Mouse (Mus musculus) forebrain, embryonic 10.5 days (tissue): ENCODE data around the gene Aagab. TPM values are rescaled to one million over a fixed set of nuclear protein-coding genes. Genes with fewer than 3 reads are reported as not detected.

Source experiments
- DNase-seq: peaks from one replicate; pipeline ENCODE4 v3.0.0-alpha.2; 2017; ENCODE audit warnings: low spot score; ENCODE audit errors: extremely low spot score
- H3K27ac ChIP-seq: fragments of 300-500 bp; sonication (generic); 2 replicates; pipeline ENCODE4 v1.5.1; 2016; ENCODE audit warnings: mild to moderate bottlenecking
- H3K27me3 ChIP-seq: fragments of 300-500 bp; sonication (generic); 2 replicates; pipeline ENCODE4 v1.6.1; 2016; ENCODE audit warnings: mild to moderate bottlenecking; ENCODE audit not compliant: poor library complexity, severe bottlenecking
- H3K36me3 ChIP-seq: fragments of 300-500 bp; sonication (generic); replicated peaks from 2 replicates; pipeline ENCODE4 v1.6.1; 2016; ENCODE audit warnings: mild to moderate bottlenecking, moderate library complexity
- H3K4me1 ChIP-seq: fragments of 300-500 bp; sonication (generic); 2 replicates; pipeline ENCODE4 v1.6.1; 2016
- H3K4me3 ChIP-seq: fragments of 300-500 bp; sonication (generic); 2 replicates; pipeline ENCODE4 v1.5.1; 2016; ENCODE audit warnings: mild to moderate bottlenecking, moderate library complexity
- H3K9me3 ChIP-seq: fragments of 300-500 bp; sonication (generic); 2 replicates; pipeline ENCODE4 v1.6.1; 2016; ENCODE audit warnings: mild to moderate bottlenecking, moderate library complexity
- WGBS: fragments of 180-500 bp; shearing (Covaris S2); methylation state at CpG from one replicate; pipeline ENCODE4 v1.1.7; 2016; 5-methylcytosine and 5-hydroxymethylcytosine counted together
- polyA plus RNA-seq: library from polyadenylated mRNA; unstranded; fragments of >200 nt; fragmentation: Nextera tagmentation; extraction: Ambion mirVana; gene quantifications from 2 replicates; pipeline ENCODE4 v1.2.1, GENCODE M21; 2016

Aagab gene
- polyA plus RNA-seq, 1 experiment from 2014 or later: 53.9 TPM

DNA sequence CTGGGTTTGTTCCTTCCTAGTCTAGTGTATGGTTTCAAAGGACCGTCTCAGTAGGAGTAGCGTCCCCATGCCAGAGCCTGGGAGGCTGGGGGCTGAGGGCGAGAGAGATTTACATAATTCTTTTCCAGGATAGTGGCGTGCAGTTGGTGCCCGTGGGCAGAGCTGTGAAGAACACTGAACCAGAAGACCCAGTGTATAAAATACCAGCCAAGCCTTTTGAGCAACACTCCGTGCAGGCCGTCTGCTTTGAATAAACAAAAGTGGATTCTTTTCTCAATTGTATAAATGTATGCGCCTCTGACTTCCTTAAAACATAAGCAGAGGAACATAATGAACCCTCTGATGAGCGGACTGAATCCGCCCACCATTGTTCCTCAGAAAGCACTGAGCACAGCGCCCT, 30.5 kb downstream of the Aagab start:
- H3K4me1 ChIP-seq: peaks cover 28% of the 10 kb centered on the region
- WGBS: 56% methylated on average over 11 of the region's 11 CpGs
- H3K27me3 ChIP-seq: no peaks in the 10 kb centered on the region
- peaks cover 64% of the 10 kb centered on the region for H3K36me3 ChIP-seq
- H3K4me3 ChIP-seq: no peak overlapping the region
- H3K9me3 ChIP-seq: no peaks in the 10 kb centered on the region
- no peak for DNase-seq
- H3K27ac ChIP-seq: peak overlapping the region; percentile 44; the same call in 1 of the 2 replicates

DNA sequence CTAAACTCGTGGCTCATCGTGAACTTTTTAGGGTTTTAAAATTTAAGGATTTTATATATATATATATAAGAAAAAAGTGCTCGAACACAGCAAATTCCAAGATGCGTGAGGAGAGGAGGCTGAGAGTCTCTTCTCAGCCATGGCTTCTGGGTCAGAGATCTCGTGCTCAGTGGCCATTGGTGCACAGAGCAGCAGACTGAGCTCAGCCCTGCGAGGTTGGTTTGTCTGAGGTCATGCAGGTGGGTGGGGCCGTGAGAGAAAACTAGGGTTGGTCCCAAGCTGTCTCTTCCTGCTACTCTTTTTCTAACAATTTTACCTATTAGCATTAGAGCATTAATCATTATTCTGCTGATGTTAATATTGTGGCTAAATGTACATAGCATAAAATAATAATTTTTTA, 30.9 kb downstream of the Aagab start:
- no peaks in the 10 kb centered on the region for H3K27me3 ChIP-seq
- H3K27ac ChIP-seq: no peak overlapping the region
- peaks cover 64% of the 10 kb centered on the region for H3K36me3 ChIP-seq
- WGBS: 76% methylated on average over 7 of the region's 7 CpGs
- peaks cover 28% of the 10 kb centered on the region for H3K4me1 ChIP-seq
- no peaks in the 10 kb centered on the region for H3K9me3 ChIP-seq
- no peak overlapping the region for H3K4me3 ChIP-seq
- no peak for DNase-seq

DNA sequence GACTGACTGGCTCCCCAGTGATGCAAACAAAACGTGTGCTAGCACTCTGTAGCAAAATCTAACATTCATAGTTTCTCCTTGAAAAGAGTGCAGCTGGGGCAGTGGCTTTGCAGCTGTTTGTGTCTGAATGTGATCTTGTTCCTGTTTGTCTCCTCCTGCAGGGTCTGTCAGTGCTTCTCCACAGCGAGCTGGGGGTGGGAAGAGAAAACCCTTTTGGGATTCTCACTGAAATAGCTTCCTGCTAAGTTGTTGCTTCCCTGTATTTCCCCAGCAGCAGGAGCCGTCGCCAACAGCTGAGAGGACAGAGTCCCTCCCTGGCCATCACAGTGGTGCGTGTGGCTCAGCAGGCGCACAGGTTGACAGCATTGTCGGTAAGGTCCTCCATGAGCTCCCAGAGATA, 33.7 kb downstream of the Aagab start:
- DNase-seq: no peak

DNA sequence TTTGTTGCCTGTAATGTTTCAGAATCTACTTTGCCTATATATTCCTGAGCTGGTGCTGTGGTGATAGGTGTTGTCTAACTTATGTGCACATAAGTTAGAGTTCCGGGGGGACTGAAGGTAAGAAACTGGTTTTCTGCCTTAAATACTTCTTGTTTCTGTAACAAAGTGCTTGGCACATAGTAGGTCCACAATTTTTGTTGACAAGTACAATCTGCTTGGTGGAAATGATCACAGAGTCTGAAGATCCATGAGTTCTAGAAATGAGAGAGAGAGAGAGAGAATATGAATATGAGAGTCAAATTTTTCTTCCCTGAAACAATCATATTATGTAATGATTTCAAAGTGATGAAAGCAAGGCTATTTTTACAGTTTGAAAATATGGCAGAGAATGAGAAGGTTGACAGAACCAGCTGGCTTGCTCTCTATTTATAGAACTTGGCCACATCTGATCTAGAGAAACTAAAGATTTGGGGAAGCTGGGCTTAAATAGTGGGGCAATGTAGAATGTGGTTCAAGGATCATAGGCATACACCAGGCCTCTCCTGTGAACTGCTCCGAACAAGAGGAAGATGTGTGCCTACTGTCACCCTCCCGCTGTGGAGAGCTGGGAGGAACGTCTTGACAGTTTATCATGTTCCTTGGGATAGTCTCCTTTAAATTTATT, 39.7 kb downstream of the Aagab start:
- Histone ChIP-seq H3K4me3 (no peak overlapping the region), H3K9me3 (no peaks in the 10 kb centered on the region), H3K27me3 (no peaks in the 10 kb centered on the region), H3K27ac (no peak overlapping the region), H3K36me3 (peaks cover 93% of the 10 kb centered on the region), H3K4me1 (no peaks in the 10 kb centered on the region)
- no peak for DNase-seq
- WGBS: 91% methylated on average over 4 of the region's 4 CpGs

More for the DNA sequence above, 33.7 kb downstream of the Aagab start:
- H3K9me3 ChIP-seq: no peaks in the 10 kb centered on the region
- peaks cover 28% of the 10 kb centered on the region for H3K4me1 ChIP-seq
- H3K27ac ChIP-seq: no peak overlapping the region
- H3K4me3 ChIP-seq: no peak overlapping the region
- no peaks in the 10 kb centered on the region for H3K27me3 ChIP-seq
- WGBS: 83% methylated on average over 7 of the region's 7 CpGs
- H3K36me3 ChIP-seq: peaks cover 63% of the 10 kb centered on the region

DNA sequence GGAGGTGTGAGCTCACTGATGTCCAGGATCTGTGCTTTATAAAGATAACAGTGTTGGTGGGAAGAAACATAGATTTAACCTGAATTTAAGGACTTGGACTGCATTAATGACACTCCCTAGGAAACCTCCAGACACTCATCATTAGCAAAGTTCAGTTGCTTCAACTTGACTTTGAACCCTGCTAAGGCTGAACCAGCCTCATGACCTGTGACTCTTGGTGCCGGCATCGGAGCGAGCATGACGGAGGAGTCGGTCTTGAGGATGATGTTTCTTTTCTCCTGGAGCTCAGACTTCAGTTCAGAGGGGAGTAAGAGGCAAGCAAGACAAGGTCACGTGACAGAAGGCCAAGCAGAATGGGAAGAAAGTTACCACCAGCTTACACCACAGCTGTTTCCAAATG, 41.6 kb downstream of the Aagab start:
- H3K36me3 ChIP-seq: peaks cover 94% of the 10 kb centered on the region
- H3K9me3 ChIP-seq: no peaks in the 10 kb centered on the region
- no peaks in the 10 kb centered on the region; the same call in 1 of the 2 replicates for H3K4me1 ChIP-seq
- no peak for DNase-seq
- 96% methylated on average over 6 of the region's 6 CpGs for WGBS
- no peak overlapping the region for H3K27ac ChIP-seq
- H3K4me3 ChIP-seq: no peak overlapping the region
- no peaks in the 10 kb centered on the region for H3K27me3 ChIP-seq

DNA sequence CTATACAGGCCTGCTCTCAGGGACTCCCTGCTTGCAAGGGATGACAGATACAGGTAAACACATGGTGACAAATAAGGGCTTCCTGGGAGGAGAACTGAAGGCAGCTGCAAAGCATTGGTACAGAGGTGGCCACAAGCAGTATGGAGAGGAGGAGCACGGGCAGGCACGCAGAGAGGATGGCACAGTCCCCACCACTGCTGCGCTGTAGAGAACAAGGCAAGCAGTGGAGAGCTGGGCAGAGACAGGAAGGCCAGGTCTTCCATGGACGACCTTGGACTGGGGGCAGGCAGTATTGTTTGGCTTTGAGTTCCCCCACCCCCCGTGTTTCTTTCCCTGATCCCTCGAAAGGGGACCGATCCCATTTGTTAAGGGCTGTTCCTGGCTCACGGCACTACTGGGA, 42.6 kb downstream of the Aagab start:
- Histone ChIP-seq H3K27ac (no peak overlapping the region), H3K4me1 (no peaks in the 10 kb centered on the region; the same call in 1 of the 2 replicates), H3K27me3 (no peaks in the 10 kb centered on the region), H3K36me3 (peaks cover 94% of the 10 kb centered on the region), H3K4me3 (no peak overlapping the region), H3K9me3 (no peaks in the 10 kb centered on the region)
- no peak for DNase-seq
- 85% methylated on average over 8 of the region's 8 CpGs for WGBS

DNA sequence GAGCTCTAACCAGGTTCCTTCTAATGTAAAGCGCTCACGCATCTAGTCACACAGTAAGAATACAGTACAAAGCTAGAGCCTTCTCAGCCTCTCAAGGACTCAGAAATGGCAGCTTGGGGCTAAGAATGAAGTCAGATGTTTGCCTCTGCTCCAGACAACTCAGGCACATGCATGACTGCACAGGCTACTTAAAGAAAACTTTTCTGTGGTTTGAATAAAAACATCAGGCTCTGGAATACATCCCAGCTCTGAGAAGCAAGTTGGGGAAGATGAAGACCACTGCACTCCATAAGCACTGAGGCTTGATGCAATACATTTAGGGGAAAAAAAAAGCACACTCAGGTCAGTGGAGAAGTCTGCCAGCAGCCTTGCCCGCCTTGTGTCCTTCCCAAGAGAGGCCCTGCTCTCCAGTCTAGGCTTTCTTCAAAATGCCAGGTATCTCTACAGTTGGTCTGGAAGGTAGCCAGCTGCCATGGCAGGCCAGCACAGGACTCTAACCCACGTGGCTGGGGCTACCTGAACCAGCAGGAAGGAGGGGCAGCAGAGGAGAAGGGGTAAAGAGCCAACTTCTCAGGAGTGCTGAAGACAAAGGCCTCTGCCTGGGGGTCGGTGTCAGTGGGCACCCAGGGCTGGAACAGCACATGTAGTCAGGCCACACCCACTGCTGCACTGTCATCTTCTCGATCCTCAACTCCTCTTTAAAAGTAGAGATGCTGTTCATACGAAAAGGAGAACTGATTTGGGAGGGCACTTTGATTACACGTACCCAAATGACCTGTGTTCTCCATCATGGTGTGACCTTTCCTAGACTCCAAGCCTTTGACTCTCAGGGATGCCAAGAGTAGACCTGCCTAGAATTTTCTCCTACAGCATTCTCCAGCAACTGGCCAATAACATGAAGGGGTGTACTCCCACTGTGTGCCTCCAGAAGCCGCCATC, 45.4 kb downstream of the Aagab start:
- Histone ChIP-seq H3K9me3 (no peaks in the 10 kb centered on the region), H3K4me1 (peaks cover 3% of the 10 kb centered on the region), H3K4me3 (no peak overlapping the region), H3K27ac (0 out of 2 replicates have a peak overlapping the region, but pooled peaks have one; percentile 9), H3K36me3 (peaks cover 100% of the 10 kb centered on the region), H3K27me3 (no peaks in the 10 kb centered on the region)
- 85% methylated on average over 9 of the region's 9 CpGs for WGBS
- no peak for DNase-seq

DNA sequence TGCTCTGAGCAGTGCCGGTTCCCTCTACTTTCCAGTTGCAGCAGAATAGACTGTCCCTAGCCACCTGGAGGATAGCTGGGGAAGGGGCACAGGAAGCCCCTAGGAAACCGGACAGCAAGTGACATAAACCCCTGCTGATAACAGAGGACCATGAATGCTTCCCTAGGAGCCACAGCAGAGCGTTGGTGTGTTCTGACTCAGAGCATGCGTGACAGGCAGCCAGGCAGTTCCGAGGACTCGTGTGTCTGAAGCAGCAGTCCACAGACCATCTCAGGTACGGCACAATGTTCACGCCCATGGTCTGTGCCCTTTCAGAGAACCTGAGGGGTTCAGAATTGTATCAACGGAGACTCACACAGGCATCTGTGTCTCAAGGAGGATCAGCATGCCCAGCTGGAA, 46.1 kb downstream of the Aagab start:
- no peak overlapping the region for H3K4me3 ChIP-seq
- DNase-seq: no peak
- no peaks in the 10 kb centered on the region for H3K9me3 ChIP-seq
- WGBS: 87% methylated on average over 9 of the region's 9 CpGs
- H3K4me1 ChIP-seq: peaks cover 9% of the 10 kb centered on the region
- no peaks in the 10 kb centered on the region for H3K27me3 ChIP-seq
- peaks cover 100% of the 10 kb centered on the region for H3K36me3 ChIP-seq
- H3K27ac ChIP-seq: no peak overlapping the region

DNA sequence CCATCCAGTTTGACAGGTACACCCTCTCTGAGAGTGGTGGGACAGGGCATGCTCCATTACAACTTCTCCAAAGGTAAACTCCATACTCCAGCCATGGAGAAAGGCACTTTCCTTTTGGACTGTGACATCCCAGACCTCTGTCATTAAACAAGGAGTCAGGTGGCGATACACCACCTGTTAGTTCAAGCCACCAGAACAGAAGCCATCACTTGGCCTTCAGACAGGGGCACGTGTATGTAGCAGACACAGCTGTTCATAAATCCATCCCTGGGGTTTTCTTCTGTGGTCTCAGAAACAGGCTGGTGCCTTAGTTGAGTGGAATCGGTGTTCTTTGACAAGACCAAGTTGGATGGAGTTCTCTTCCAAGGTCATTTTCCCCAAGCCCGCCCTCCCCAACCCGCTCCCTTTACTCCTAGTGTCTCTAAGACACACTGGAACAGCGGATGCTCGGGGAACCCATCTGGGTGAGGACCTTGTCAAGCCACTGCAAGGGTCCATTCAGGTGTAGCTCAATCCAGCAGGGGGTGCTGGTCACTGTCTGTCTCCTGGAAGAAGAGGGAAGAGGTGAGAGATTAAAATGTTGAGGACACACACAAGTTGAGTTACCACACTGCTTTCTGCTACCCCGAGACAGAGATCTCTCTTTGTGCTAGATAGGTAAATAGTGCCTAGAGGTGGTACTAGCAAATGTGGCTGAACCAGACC, 47.5 kb downstream of the Aagab start:
- Histone ChIP-seq H3K9me3 (no peaks in the 10 kb centered on the region), H3K36me3 (peaks cover 100% of the 10 kb centered on the region), H3K27me3 (no peaks in the 10 kb centered on the region), H3K4me3 (no peak overlapping the region), H3K27ac (no peak overlapping the region), H3K4me1 (peaks cover 21% of the 10 kb centered on the region)
- 93% methylated on average over 8 of the region's 8 CpGs for WGBS
- DNase-seq: no peak

DNA sequence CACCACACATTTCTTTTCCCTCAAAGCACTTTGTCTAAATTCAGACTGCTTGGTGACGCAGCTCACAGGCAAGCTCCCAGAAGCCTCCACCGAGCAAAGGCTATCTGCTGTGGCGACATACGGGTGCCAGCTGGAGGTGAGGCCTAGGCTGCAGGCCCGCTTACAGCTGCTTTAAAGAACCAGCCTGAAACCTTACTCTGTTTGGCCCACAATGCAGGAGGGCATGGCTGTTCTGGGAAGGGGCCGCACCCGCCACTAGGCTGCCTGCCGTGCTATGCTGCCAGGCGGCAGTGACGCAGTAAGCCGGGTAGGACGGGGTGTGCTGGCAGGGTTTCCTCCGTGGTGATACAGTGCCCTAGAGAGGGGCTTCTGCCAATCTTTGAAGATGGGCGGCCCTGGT, 48.4 kb downstream of the Aagab start:
- H3K4me3 ChIP-seq: no peak overlapping the region
- no peak overlapping the region for H3K27ac ChIP-seq
- H3K4me1 ChIP-seq: peaks cover 26% of the 10 kb centered on the region
- no peaks in the 10 kb centered on the region for H3K27me3 ChIP-seq
- 91% methylated on average over 14 of the region's 14 CpGs for WGBS
- peaks cover 100% of the 10 kb centered on the region for H3K36me3 ChIP-seq
- H3K9me3 ChIP-seq: no peaks in the 10 kb centered on the region
- DNase-seq: no peak

DNA sequence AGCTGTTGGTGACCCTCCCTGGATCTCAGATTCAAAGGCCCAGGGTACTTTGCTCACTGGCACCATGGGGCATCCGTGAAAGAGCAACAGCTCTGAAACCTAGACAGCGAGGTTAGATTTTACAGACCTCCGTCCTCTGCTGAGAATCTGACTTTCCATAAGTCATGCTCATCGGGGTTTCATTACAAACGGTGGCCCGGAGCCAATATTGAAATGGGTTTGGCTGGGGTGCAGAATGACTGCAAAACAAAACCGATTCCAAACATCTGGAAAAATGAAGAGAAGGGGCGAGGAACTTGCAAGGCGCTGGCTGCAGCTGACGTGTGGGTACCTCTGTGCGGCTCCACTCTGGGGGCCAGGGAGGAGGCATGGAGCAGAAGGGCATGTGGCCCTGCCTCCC, 49.1 kb downstream of the Aagab start:
- Histone ChIP-seq H3K4me1 (peaks cover 26% of the 10 kb centered on the region), H3K27ac (no peak overlapping the region), H3K36me3 (peaks cover 100% of the 10 kb centered on the region), H3K27me3 (no peaks in the 10 kb centered on the region), H3K9me3 (no peaks in the 10 kb centered on the region), H3K4me3 (no peak overlapping the region)
- no peak for DNase-seq
- 95% methylated on average over 11 of the region's 11 CpGs for WGBS

DNA sequence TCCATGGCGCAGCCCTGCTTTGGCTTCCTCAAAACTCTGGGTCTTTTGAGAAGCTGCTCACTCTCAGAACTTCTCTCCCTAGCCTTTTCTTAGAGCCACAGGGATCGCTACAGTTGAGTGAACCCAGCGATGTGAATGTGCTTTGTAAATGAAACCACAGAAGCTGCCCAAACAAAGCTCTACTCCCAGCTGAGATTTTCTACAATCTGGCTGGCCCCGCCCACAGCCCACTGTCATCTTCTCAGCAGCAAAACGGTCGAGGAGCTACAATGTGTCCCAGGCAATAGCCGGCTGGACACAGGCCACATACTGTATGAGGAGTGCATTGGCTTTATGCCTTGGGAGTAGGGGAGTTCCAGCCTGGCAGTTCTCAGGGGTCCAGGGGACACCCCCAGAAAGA, 51.2 kb downstream of the Aagab start:
- Histone ChIP-seq H3K36me3 (peaks cover 99% of the 10 kb centered on the region), H3K27ac (peak overlapping the region; percentile 60; the same call in 1 of the 2 replicates), H3K4me3 (no peak overlapping the region), H3K27me3 (no peaks in the 10 kb centered on the region), H3K4me1 (peaks cover 30% of the 10 kb centered on the region), H3K9me3 (no peaks in the 10 kb centered on the region)
- WGBS: 32% methylated on average over 7 of the region's 7 CpGs
- DNase-seq: peak; percentile 26
